Mouse (Mus musculus) CH12.LX (cell line): ENCODE data around the gene Nelfb. TPM values are rescaled to one million over a fixed set of nuclear protein-coding genes. Genes with fewer than 3 reads are reported as not detected.

Experiments used
- DNase-seq: peaks from one replicate; pipeline ENCODE4 v3.0.0-alpha.2; 2013; ENCODE audit errors: extremely low read depth
- H3K27ac ChIP-seq: 2 replicates; pipeline ENCODE4 v1.5.1; 2012; ENCODE audit warnings: low read depth, mild to moderate bottlenecking, control low read depth, moderate library complexity; ENCODE audit not compliant: insufficient read depth
- H3K27me3 ChIP-seq: replicated peaks from 2 replicates; pipeline ENCODE3; 2012; ENCODE audit warnings: inconsistent platforms
- H3K36me3 ChIP-seq, 2 experiments: replicated peaks in 1 of 2; 2 replicates each; pipeline versions ENCODE3 to v1.6.1; 2012; ENCODE audit warnings: inconsistent platforms in 1 of 2, low read length in 1 of 2, mild to moderate bottlenecking in 1 of 2, mixed read lengths in 1 of 2, moderate library complexity in 1 of 2; ENCODE audit not compliant: control insufficient read depth in 1 of 2, insufficient read depth in 1 of 2
- H3K4me1 ChIP-seq, 2 experiments: 2 replicates each; pipeline ENCODE4 v1.6.1; 2012; ENCODE audit warnings: inconsistent platforms in 1 of 2, moderate library complexity in 1 of 2; ENCODE audit not compliant: insufficient read depth in 2 of 2, control insufficient read depth in 1 of 2
- H3K4me2 ChIP-seq: 2 replicates; pipeline ENCODE4 v1.6.1; 2012; ENCODE audit warnings: low read depth, mild to moderate bottlenecking, control low read depth; ENCODE audit not compliant: poor library complexity, insufficient read depth, severe bottlenecking
- H3K4me3 ChIP-seq, 3 experiments: fragments of 150-350 bp in 1 of 3; sonication (generic) in 1 of 3; replicated peaks in 1 of 3; 2 replicates each; pipeline versions ENCODE3 to v1.5.1; 2011 to 2012; ENCODE audit warnings: low read depth in 2 of 3, low read length in 2 of 3, mild to moderate bottlenecking in 2 of 3, moderate library complexity in 2 of 3, control low read depth in 1 of 3, improper control_type of control experiment in 1 of 3, inconsistent platforms in 1 of 3, mixed read lengths in 1 of 3; ENCODE audit not compliant: poor library complexity in 1 of 3
- H3K79me2 ChIP-seq: replicated peaks from 2 replicates; pipeline ENCODE4 v1.6.1; 2012; ENCODE audit warnings: mild to moderate bottlenecking, moderate library complexity; ENCODE audit not compliant: control insufficient read depth, poor library complexity, insufficient read depth, severe bottlenecking; ENCODE audit errors: extremely low read depth
- H3K9ac ChIP-seq: 2 replicates; pipeline ENCODE4 v1.6.1; 2012; ENCODE audit warnings: low read depth, mild to moderate bottlenecking, control low read depth, moderate library complexity; ENCODE audit not compliant: insufficient read depth
- H3K9me3 ChIP-seq: replicated peaks from 2 replicates; pipeline ENCODE3; 2012; ENCODE audit warnings: low read length, inconsistent platforms, mixed read lengths
- CHD2 ChIP-seq: IDR thresholded peaks from 2 replicates; pipeline ENCODE4 v1.6.1; 2011; ENCODE audit warnings: low read length, improper control_type of control experiment
- E2F4 ChIP-seq: IDR thresholded peaks from 2 replicates; pipeline ENCODE4 v1.6.1; 2011; ENCODE audit warnings: low read depth, low read length, improper control_type of control experiment; ENCODE audit not compliant: insufficient replicate concordance
- EP300 ChIP-seq: IDR thresholded peaks from 2 replicates; pipeline ENCODE4 v1.6.1; 2011; ENCODE audit warnings: low read length, improper control_type of control experiment
- ETS1 ChIP-seq: conservative IDR thresholded peaks from 2 replicates; pipeline ENCODE4 v1.6.1; 2012; ENCODE audit warnings: low read depth, mild to moderate bottlenecking, inconsistent platforms, low read length, improper control_type of control experiment, moderate library complexity
- GABPA ChIP-seq: IDR thresholded peaks from 2 replicates; pipeline ENCODE4 v1.6.1; 2012; ENCODE audit warnings: low read depth, low read length, improper control_type of control experiment, inconsistent platforms; ENCODE audit not compliant: insufficient replicate concordance
- HCFC1 ChIP-seq: IDR thresholded peaks from 2 replicates; pipeline ENCODE4 v1.6.1; 2012; ENCODE audit warnings: low read depth, mild to moderate bottlenecking, inconsistent platforms, low read length, improper control_type of control experiment
- JUND ChIP-seq: conservative IDR thresholded peaks from 2 replicates; pipeline ENCODE4 v1.6.1; 2011; ENCODE audit warnings: low read depth, low read length, improper control_type of control experiment
- MAFK ChIP-seq: IDR thresholded peaks from 2 replicates; pipeline ENCODE4 v1.6.1; 2011; ENCODE audit warnings: low read length, improper control_type of control experiment; ENCODE audit not compliant: insufficient replicate concordance
- MEF2A ChIP-seq: IDR thresholded peaks from 2 replicates; pipeline ENCODE4 v1.6.1; 2014; ENCODE audit warnings: low read depth, mild to moderate bottlenecking, inconsistent platforms, low read length, improper control_type of control experiment, borderline replicate concordance
- NELFE ChIP-seq: IDR thresholded peaks from 2 replicates; pipeline ENCODE4 v1.6.1; 2011; ENCODE audit warnings: low read depth, low read length, improper control_type of control experiment
- PAX5 ChIP-seq: IDR thresholded peaks from 2 replicates; pipeline ENCODE4 v1.6.1; 2012; ENCODE audit warnings: low read length, inconsistent platforms, mixed read lengths
- POLR2A ChIP-seq: IDR thresholded peaks from 2 replicates; pipeline ENCODE4 v1.6.1; 2011; ENCODE audit warnings: low read depth, mild to moderate bottlenecking, improper control_type of control experiment, low read length
- POLR2AphosphoS2 ChIP-seq: IDR thresholded peaks from 2 replicates; pipeline ENCODE4 v1.6.1; 2011; ENCODE audit warnings: low read depth, low read length, improper control_type of control experiment
- RCOR1 ChIP-seq: conservative IDR thresholded peaks from 2 replicates; pipeline ENCODE4 v1.6.1; 2012; ENCODE audit warnings: low read depth, mild to moderate bottlenecking, inconsistent platforms, low read length, improper control_type of control experiment
- SMC3 ChIP-seq: IDR thresholded peaks from 2 replicates; pipeline ENCODE4 v1.6.1; 2011; ENCODE audit warnings: low read depth, low read length, improper control_type of control experiment
- TCF12 ChIP-seq: IDR thresholded peaks from 2 replicates; pipeline ENCODE4 v1.6.1; 2014; ENCODE audit warnings: low read depth, mild to moderate bottlenecking, inconsistent platforms, low read length, improper control_type of control experiment
- ZC3H11A ChIP-seq: IDR thresholded peaks from 2 replicates; pipeline ENCODE4 v1.6.1; 2012; ENCODE audit warnings: low read depth, mild to moderate bottlenecking, inconsistent platforms, low read length, improper control_type of control experiment
- ZKSCAN1 ChIP-seq: IDR thresholded peaks from 2 replicates; pipeline ENCODE4 v1.6.1; 2012; ENCODE audit warnings: low read depth, inconsistent platforms, low read length, improper control_type of control experiment, borderline replicate concordance
- dilution Hi-C: fragments of 300-500 bp; cut with MboI; formaldehyde crosslinking; loops from 2 replicates; pipeline ENCODE4 v1.14.3; 2020; ENCODE audit warnings: low sequenced_read_pairs; ENCODE audit not compliant: extremely low pct_unique_long_range_greater_than_20kb, extremely low pct_ligation_motif_present
- in situ Hi-C: fragments of 300-500 bp; cut with MboI; formaldehyde crosslinking; loops from 3 replicates; pipeline ENCODE4 v1.14.3; 2019; ENCODE audit warnings: low sequenced_read_pairs, low pct_ligation_motif_present, low pct_unique_long_range_greater_than_20kb, mixed read lengths
- polyA plus RNA-seq: library from polyadenylated mRNA; unstranded; fragments of >175 nt; gene quantifications from 2 replicates; pipeline ENCODE4 v1.2.1, GENCODE M21; 2012; ENCODE audit warnings: low read depth; ENCODE audit not compliant: insufficient read length
- total RNA-seq, 2 experiments: library from RNA; depleted of rRNA; stranded (reverse); fragments of 300-350 nt in 1 of 2; fragments of >200 nt in 1 of 2; gene quantifications; 2 replicates each; pipeline ENCODE4 v1.2.3; 2012 to 2014

The Nelfb gene
- total and polyA plus RNA-seq, 3 experiments = 53.6 to 58.0 (median 57.0) TPM

DNA sequence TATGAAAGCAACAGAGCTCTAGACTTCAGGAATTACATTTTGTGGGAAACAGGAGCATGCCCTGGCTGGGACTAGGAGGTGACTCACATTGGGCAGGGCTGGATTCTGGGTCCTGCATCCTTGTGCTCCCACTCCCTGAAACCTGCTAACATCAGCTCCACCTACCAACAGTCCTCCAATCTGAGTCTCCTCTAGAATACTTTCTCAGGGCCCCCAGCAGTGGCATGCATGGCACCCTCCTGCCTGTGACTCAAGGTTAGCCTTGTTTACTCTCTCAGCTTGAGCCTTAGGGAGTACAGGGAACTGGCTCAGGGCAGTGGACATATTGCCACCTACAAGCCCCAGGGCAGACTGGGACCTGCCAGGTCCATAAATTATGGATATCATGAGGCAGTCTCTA is 26.8 kb upstream of the Nelfb start:
- TF ChIP-seq E2F4 (no peak), EP300 (no peak), MEF2A (no peak), SMC3 (no peak), MAFK (no peak), TCF12 (no peak), ZC3H11A (no peak), NELFE (no peak), POLR2AphosphoS2 (no peak), ZKSCAN1 (no peak), GABPA (no peak), RCOR1 (no peak)
- H3K4me2 ChIP-seq = no peak overlapping the region
- no peaks in the 10 kb centered on the region for H3K79me2 ChIP-seq
- H3K9me3 ChIP-seq = no peaks in the 10 kb centered on the region
- H3K27me3 ChIP-seq = peaks cover 77% of the 10 kb centered on the region
- H3K36me3 ChIP-seq = no peaks in the 10 kb centered on the region
- dilution Hi-C loops (no loop called here), in situ Hi-C loops (no loop called here)
- no peak overlapping the region for H3K27ac ChIP-seq
- H3K4me3 ChIP-seq = no peak overlapping the region
- peaks cover 12 to 21% of the 10 kb centered on the region in 2 experiments for H3K4me1 ChIP-seq
- no peak overlapping the region for H3K9ac ChIP-seq
- no peak for DNase-seq

DNA sequence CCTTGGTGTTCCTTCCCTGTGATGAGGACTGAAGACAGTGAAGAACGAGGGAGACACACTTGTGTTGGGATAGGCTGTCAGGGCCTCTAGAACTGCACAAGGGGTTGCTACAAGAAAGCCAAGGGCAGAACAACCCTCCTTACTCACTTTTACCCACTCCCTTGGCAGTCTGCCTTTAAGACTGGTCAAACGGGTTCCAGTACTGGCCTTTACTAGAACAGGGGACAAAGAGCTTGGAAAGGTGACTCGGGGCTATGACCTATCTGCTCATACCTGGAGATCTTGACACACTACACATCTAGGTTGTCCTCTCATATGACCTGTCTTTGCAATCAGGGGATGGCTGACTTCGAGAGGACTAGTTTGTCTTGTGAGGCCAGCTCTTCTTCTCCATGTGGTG is 26.2 kb upstream of the Nelfb start:
- in situ Hi-C loops = no loop called here
- Histone ChIP-seq H3K27ac (no peak overlapping the region), H3K4me1 (peaks cover 12 to 21% of the 10 kb centered on the region in 2 experiments), H3K4me3 (no peak overlapping the region), H3K79me2 (no peaks in the 10 kb centered on the region), H3K9me3 (no peaks in the 10 kb centered on the region), H3K27me3 (peaks cover 83% of the 10 kb centered on the region), H3K9ac (no peak overlapping the region), H3K4me2 (no peak overlapping the region), H3K36me3 (no peaks in the 10 kb centered on the region)
- TF ChIP-seq ETS1 (no peak), CHD2 (no peak), MAFK (no peak), PAX5 (no peak), POLR2A (no peak), JUND (no peak), HCFC1 (no peak)
- dilution Hi-C loops = no loop called here
- DNase-seq = no peak
